Mouse (Mus musculus) bone marrow, adult 2 months (tissue): ENCODE measurements around the gene Slc27a2.

ENCODE experiments used
- CTCF ChIP-seq: fragments of 200-500 bp; IDR thresholded peaks from 2 replicates; pipeline ENCODE4 v1.5.1; 2011; ENCODE audit warnings: low read length, control low read depth; ENCODE audit not compliant: control insufficient read depth, insufficient read depth
- POLR2A ChIP-seq: fragments of 200-500 bp; IDR thresholded peaks from 2 replicates; pipeline ENCODE4 v1.6.1; 2011; ENCODE audit warnings: low read depth, mild to moderate bottlenecking, control low read depth, low read length, borderline replicate concordance; ENCODE audit not compliant: control insufficient read depth

DNA sequence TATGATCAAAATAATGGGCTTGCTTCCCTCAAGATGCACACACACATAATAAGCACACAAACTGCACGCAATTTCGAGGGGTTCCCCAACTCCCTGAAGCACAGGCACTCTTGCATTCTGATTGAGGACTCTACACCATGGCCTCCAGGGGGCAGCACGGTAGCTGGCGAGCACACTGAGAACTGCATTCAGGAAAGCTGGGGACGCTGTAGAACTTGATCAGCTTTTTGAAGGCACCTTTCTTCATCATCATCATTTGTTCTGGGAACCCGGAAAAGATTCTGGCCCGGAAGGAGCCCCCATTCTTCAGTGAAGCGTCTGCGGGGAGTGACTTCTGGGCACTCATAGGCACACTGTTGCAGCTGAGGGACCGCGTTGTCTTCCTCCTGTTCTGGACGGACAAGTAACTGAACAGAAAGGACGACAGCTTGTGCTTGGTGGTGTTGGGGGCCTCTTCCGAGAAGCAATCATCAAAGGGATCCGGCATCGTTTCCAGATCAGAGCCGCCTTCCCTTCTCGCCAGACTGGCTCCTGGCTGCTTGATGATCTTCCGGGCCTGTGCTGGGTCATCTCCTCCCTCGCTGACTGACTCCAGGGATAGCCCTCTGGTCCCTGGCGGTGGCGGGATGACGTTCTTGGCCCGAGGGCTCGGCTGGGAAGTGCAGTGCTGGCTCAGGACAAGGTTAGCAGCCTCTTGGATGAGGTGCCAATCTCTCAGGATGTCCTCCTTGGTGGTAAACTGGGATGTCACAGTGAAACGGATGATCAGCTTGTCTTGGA, 41.8 kb downstream of the Slc27a2 start:
- peak; percentile 92 for TF ChIP-seq CTCF
- TF ChIP-seq POLR2A: no peak
